Mouse (Mus musculus) liver, embryonic 16.5 days (tissue): ENCODE measurements around the gene Gm4450. TPM values are rescaled to one million over a fixed set of nuclear protein-coding genes. Genes with fewer than 3 reads are reported as not detected.
"Not testable (repeated sequence)": the region's sequence is repeated elsewhere in the genome, so short reads cannot be mapped to it uniquely, and the experiment has no call there.

Experiments used
- ATAC-seq: fragments of 200-750 bp; cut with Nextera tagmentation; 2 replicates; pipeline ENCODE4 v1.8.0; 2017; ENCODE audit warnings: low read depth, mild to moderate bottlenecking, moderate number of reproducible peaks, moderate library complexity
- H3K27ac ChIP-seq: fragments of 300-500 bp; sonication (generic); 2 replicates; pipeline ENCODE4 v1.5.1; 2014; ENCODE audit warnings: mild to moderate bottlenecking, low read length
- H3K27me3 ChIP-seq: fragments of 300-500 bp; sonication (generic); 2 replicates; pipeline ENCODE4 v1.6.1; 2014; ENCODE audit warnings: low read depth, low read length, mixed read lengths; ENCODE audit not compliant: control insufficient read depth, insufficient read depth
- H3K36me3 ChIP-seq: fragments of 300-500 bp; sonication (generic); 2 replicates; pipeline ENCODE4 v1.6.1; 2014; ENCODE audit warnings: mild to moderate bottlenecking; ENCODE audit not compliant: control insufficient read depth, insufficient read depth
- H3K4me1 ChIP-seq: fragments of 300-500 bp; sonication (generic); 2 replicates; pipeline ENCODE4 v1.6.1; 2014; ENCODE audit warnings: low read depth, low read length, mixed read lengths; ENCODE audit not compliant: control insufficient read depth
- H3K4me2 ChIP-seq: fragments of 300-500 bp; sonication (generic); 2 replicates; pipeline ENCODE4 v1.6.1; 2014; ENCODE audit warnings: low read depth, low read length, mixed read lengths
- H3K4me3 ChIP-seq: fragments of 300-500 bp; sonication (generic); 2 replicates; pipeline ENCODE4 v1.5.1; 2014; ENCODE audit warnings: low read depth, mild to moderate bottlenecking, low read length
- H3K9ac ChIP-seq: fragments of 300-500 bp; sonication (generic); 2 replicates; pipeline ENCODE4 v1.6.1; 2014; ENCODE audit warnings: low read depth, low read length
- H3K9me3 ChIP-seq: fragments of 300-500 bp; sonication (generic); replicated peaks from 2 replicates; pipeline ENCODE4 v1.6.1; 2016; ENCODE audit warnings: low read length; ENCODE audit not compliant: control insufficient read depth
- WGBS: fragments of 180-500 bp; shearing (Covaris S2); extraction: QIAGEN DNeasy Blood & Tissue Kit; methylation state at CpG from one replicate; pipeline ENCODE4 v1.1.7; 2014; ENCODE audit not compliant: insufficient replicate concordance; 5-methylcytosine and 5-hydroxymethylcytosine counted together
- polyA plus RNA-seq: library from polyadenylated mRNA; unstranded; fragments of >200 nt; fragmentation: Nextera tagmentation; extraction: Ambion mirVana; gene quantifications from 2 replicates; pipeline ENCODE4 v1.2.1, GENCODE M21; 2015

Gene Gm4450
- polyA plus RNA-seq, result not detected in 2 replicates

- not testable (repeated sequence) for H3K36me3 ChIP-seq, H3K27ac ChIP-seq, H3K9ac ChIP-seq, ATAC-seq, H3K4me2 ChIP-seq, H3K9me3 ChIP-seq, H3K4me1 ChIP-seq, H3K4me3 ChIP-seq, H3K27me3 ChIP-seq
- WGBS, result no CpG with 5 or more reads among the region's 1 CpGs
Observed at GRCm38 (mm10) chr3:98457026-98457425, at the start of gene Gm4450. Gm4450 (minus strand) TSS chr3:98457126.

- not testable (repeated sequence) for H3K27me3 ChIP-seq, H3K36me3 ChIP-seq, H3K9me3 ChIP-seq, H3K4me3 ChIP-seq, H3K27ac ChIP-seq, ATAC-seq, H3K4me1 ChIP-seq, H3K4me2 ChIP-seq, H3K9ac ChIP-seq
Observed at GRCm38 (mm10) chr3:98497401-98497800, 40.5 kb upstream of the Gm4450 start.

DNA sequence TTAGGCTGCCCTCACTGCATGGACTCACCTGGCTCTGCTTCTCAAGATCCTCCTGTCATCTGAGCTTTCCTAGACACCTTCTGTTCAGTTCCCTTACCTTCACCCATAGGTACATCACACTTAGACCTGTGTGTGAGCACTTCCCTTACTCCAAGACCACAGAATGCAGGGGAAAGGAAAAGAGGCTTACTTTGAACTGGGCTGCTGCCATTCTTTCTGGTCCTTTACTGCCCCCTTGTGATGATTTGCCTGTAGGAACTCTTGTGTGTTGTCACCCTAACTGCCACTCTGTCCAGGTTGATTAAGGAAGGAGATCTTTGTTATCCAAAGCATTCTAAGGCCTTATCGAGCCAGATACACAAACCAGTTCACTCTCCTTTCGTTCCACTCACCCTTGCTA is 39.8 kb upstream of the Gm4450 start:
- H3K27me3 ChIP-seq, H3K4me1 ChIP-seq, H3K4me3 ChIP-seq, H3K27ac ChIP-seq, H3K9me3 ChIP-seq, H3K36me3 ChIP-seq, H3K4me2 ChIP-seq, H3K9ac ChIP-seq, ATAC-seq: not testable (repeated sequence)
- no CpG with 5 or more reads among the region's 2 CpGs for WGBS

DNA sequence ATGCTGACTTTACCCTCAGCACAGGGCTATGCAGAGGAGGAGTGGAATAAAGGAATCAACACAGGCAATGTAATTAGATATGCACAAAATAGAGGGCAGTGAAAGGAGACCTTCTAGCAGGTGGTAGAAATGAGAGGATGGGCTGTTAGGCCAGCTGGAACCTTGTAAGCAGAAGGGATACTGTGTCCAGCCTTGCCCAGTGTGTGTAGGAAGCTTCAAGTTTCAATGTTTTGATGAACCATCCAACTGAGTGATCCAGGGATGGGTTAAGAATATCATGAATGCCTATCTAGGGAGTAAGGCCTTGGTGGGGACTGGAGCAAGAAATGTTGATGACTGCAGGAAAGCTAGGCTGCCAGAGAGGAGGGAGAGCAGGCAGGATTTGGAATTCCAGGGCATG is 38.1 kb upstream of the Gm4450 start:
- not testable (repeated sequence) for H3K9me3 ChIP-seq, H3K4me2 ChIP-seq, H3K36me3 ChIP-seq, H3K27me3 ChIP-seq, H3K27ac ChIP-seq, H3K9ac ChIP-seq, H3K4me1 ChIP-seq, H3K4me3 ChIP-seq, ATAC-seq

GRCm38 (mm10) chr3:98494184-98494583 is 37.3 kb upstream of the Gm4450 start:
- not testable (repeated sequence) for H3K36me3 ChIP-seq, H3K4me3 ChIP-seq, H3K27me3 ChIP-seq, ATAC-seq, H3K27ac ChIP-seq, H3K9me3 ChIP-seq, H3K9ac ChIP-seq, H3K4me2 ChIP-seq, H3K4me1 ChIP-seq

DNA sequence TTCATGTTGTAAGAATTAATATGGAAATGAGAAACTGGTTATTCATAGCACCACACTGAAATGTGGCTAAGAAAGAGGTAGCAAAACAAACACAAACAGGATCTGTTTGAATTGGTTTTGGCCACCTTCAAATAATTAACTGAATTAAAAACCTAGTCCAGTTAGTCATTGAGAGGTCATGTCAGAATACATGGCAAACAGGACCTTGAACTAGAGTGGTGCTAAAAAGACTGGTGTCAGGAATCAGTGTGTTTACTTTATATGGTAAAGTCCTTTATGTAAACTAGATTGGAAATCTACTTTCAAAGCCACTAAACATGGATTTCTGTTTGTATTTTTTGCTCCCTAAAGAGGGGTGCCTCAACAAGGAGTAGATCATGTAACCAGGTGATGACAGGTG is 14.6 kb upstream of the Gm4450 start:
- H3K4me2 ChIP-seq, H3K27me3 ChIP-seq, H3K9ac ChIP-seq, H3K4me1 ChIP-seq, H3K27ac ChIP-seq, H3K9me3 ChIP-seq, H3K36me3 ChIP-seq, H3K4me3 ChIP-seq: not testable (repeated sequence)
- peak; percentile 74 for ATAC-seq

GRCm38 (mm10) chr3:98471057-98471456 is 14.1 kb upstream of the Gm4450 start:
- not testable (repeated sequence) for H3K36me3 ChIP-seq, H3K4me1 ChIP-seq, H3K4me2 ChIP-seq, H3K9me3 ChIP-seq, H3K27ac ChIP-seq, H3K27me3 ChIP-seq, H3K4me3 ChIP-seq, H3K9ac ChIP-seq
- peak; percentile 50 for ATAC-seq
- WGBS, result no CpG with 5 or more reads among the region's 1 CpGs

DNA sequence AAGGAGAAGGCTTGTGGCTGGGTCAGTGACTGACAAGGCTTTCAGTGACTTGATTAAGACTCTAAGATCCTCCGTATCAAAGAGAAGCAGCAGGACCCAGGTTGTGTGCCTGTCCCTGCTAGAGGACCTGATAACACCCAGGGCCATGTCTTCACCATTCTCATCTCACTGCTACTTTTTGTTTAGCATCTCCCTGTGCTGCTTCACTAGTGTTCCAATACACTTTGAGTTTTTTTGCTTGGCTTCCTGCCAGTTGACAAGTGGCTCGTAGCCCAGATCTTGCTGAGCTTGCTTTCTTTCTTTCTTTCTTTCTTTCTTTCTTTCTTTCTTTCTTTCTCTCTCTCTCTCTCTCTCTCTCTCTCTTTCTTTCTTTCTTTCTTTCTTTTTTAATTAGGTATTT is 12.4 kb upstream of the Gm4450 start:
- not testable (repeated sequence) for H3K27ac ChIP-seq, H3K36me3 ChIP-seq, H3K27me3 ChIP-seq, H3K4me3 ChIP-seq, H3K9ac ChIP-seq, H3K4me1 ChIP-seq, H3K4me2 ChIP-seq, ATAC-seq, H3K9me3 ChIP-seq
- no CpG with 5 or more reads among the region's 2 CpGs for WGBS

DNA sequence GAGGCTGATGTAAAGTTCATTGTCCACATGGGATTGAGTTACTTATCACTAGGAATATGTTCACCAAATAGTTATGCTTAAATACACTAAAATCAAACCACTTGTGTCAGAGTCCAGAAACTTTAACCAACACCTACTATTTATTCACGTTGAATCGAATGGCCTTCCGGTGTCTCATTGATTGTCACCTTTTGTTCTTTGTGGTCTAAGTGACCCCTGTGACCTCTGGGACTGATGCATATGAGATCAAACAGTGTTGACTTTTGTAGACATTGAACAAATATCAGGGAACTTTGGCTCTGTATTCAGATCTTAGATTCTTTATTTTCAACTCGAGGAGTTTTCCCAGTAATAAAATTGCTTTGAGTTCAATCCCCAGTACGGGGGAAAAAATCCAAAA is 3.1 kb downstream of the Gm4450 start:
- 44% methylated on average over 5 of the region's 5 CpGs for WGBS
- H3K4me1 ChIP-seq, result not testable (repeated sequence)

GRCm38 (mm10) chr3:98443924-98444323 is 13.0 kb downstream of the Gm4450 start:
- not testable (repeated sequence) for H3K4me2 ChIP-seq, H3K27ac ChIP-seq, H3K36me3 ChIP-seq, H3K4me1 ChIP-seq, H3K9me3 ChIP-seq, ATAC-seq, H3K4me3 ChIP-seq, H3K9ac ChIP-seq, H3K27me3 ChIP-seq
- no CpG with 5 or more reads among the region's 1 CpGs for WGBS

More for the DNA sequence above, 3.1 kb downstream of the Gm4450 start:
- H3K9ac ChIP-seq, H3K27ac ChIP-seq, H3K36me3 ChIP-seq, H3K4me2 ChIP-seq, H3K4me3 ChIP-seq, H3K9me3 ChIP-seq, H3K27me3 ChIP-seq: not testable (repeated sequence)
- peak; percentile 71 for ATAC-seq
